Mouse (Mus musculus): ENCODE results near the gene Pgpep1. TPM values are rescaled to one million over a fixed set of nuclear protein-coding genes. Genes with fewer than 3 reads are reported as not detected.
A peak's percentile ranks its signal among the peaks of the same experiment; 100 is the strongest.

The Pgpep1 gene
- total and polyA plus RNA-seq, 2 experiments from 2014 or later = 29.1 to 36.3 TPM

DNA sequence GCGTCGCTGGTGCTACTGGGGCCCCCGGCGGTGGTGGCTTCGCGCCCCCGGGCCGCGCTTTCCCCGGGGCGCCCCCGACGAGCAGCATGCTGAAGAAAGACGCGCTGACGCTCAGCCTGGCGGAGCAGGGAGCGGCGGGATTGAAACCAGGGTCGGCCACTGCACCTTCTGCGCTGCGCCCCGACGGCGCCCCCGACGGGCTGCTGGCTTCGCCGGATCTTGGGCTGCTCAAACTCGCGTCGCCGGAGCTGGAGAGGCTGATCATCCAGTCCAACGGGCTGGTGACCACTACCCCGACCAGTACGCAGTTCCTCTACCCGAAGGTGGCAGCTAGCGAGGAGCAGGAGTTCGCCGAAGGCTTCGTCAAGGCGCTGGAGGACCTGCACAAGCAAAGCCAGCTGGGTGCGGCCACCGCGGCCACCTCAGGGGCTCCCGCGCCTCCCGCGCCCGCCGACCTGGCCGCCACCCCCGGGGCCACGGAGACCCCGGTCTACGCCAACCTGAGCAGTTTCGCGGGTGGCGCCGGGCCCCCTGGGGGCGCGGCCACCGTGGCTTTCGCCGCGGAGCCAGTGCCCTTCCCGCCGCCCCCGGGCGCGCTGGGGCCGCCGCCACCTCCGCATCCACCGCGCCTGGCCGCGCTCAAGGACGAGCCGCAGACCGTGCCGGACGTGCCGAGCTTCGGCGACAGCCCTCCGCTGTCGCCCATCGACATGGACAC, 39.1 kb upstream of the Pgpep1 start:
- no peaks in the 10 kb centered on the region for H3K36me3 ChIP-seq (replicated peaks; ENCODE audit: control insufficient read depth, insufficient read depth, low read length)
- WGBS = under 1% methylated on average over 79 of the region's 89 CpGs
- ATAC-seq (ENCODE audit: insufficient read depth, low read depth) (peak; percentile 9; the same call in 1 of the 2 replicates), DNase-seq (ENCODE audit: low spot score) (no peak)
- no peaks in the 10 kb centered on the region for H3K27me3 ChIP-seq (ENCODE audit: control insufficient read depth, insufficient read depth, low read length)
- TF ChIP-seq EP300 (IDR thresholded peaks at IDR 0.05; ENCODE audit: low read depth) = no peak; the same call in 1 of the 2 replicates
- 0 out of 2 replicates have a peak, but pooled peaks have one; percentile 6 for TF ChIP-seq CTCF (IDR thresholded peaks at IDR 0.05; ENCODE audit: low read depth)
- H3K9me3 ChIP-seq (replicated peaks; ENCODE audit: control insufficient read depth, low read length) = no peaks in the 10 kb centered on the region
- peak overlapping the region; percentile 70 for H3K4me2 ChIP-seq (ENCODE audit: low read depth, low read length)
- peak overlapping the region; percentile 93 for H3K4me3 ChIP-seq (ENCODE audit: low read depth, low read length)
- H3K4me1 ChIP-seq (ENCODE audit: control insufficient read depth, insufficient read depth) = peaks cover 43% of the 10 kb centered on the region
- H3K27ac ChIP-seq (ENCODE audit: low read depth) = peak overlapping the region; percentile 99
- peak overlapping the region; percentile 100 for H3K9ac ChIP-seq (replicated peaks; ENCODE audit: low read depth, low read length)

GRCm38 (mm10) chr8:70698310-70699109, 38.3 kb upstream of the Pgpep1 start, which contains the start of gene Jund:
TSS of gene Jund (plus strand) at chr8:70698949.
- peak; percentile 84 for ATAC-seq (ENCODE audit: insufficient read depth, low read depth)
- peak; percentile 97 for DNase-seq (ENCODE audit: low spot score)
- Histone ChIP-seq H3K4me2 (ENCODE audit: low read depth, low read length) (peak within 1 kb of the TSS; percentile 70), H3K9ac (replicated peaks; ENCODE audit: low read depth, low read length) (peak within 1 kb of the TSS; percentile 100), H3K4me3 (ENCODE audit: low read depth, low read length) (peak within 1 kb of the TSS; percentile 93), H3K27me3 (ENCODE audit: control insufficient read depth, insufficient read depth, low read length) (no peaks in the 10 kb centered on the region), H3K4me1 (ENCODE audit: control insufficient read depth, insufficient read depth) (peaks cover 43% of the 10 kb centered on the region), H3K9me3 (replicated peaks; ENCODE audit: control insufficient read depth, low read length) (no peaks in the 10 kb centered on the region), H3K36me3 (replicated peaks; ENCODE audit: control insufficient read depth, insufficient read depth, low read length) (no peaks in the 10 kb centered on the region), H3K27ac (ENCODE audit: low read depth) (peak within 1 kb of the TSS; percentile 99)
- WGBS = under 1% methylated on average over 64 of the region's 69 CpGs
- TF ChIP-seq CTCF (IDR thresholded peaks at IDR 0.05; ENCODE audit: low read depth) (0 out of 2 replicates have a peak, but pooled peaks have one; percentile 6), EP300 (IDR thresholded peaks at IDR 0.05; ENCODE audit: low read depth) (peak; percentile 92)

DNA sequence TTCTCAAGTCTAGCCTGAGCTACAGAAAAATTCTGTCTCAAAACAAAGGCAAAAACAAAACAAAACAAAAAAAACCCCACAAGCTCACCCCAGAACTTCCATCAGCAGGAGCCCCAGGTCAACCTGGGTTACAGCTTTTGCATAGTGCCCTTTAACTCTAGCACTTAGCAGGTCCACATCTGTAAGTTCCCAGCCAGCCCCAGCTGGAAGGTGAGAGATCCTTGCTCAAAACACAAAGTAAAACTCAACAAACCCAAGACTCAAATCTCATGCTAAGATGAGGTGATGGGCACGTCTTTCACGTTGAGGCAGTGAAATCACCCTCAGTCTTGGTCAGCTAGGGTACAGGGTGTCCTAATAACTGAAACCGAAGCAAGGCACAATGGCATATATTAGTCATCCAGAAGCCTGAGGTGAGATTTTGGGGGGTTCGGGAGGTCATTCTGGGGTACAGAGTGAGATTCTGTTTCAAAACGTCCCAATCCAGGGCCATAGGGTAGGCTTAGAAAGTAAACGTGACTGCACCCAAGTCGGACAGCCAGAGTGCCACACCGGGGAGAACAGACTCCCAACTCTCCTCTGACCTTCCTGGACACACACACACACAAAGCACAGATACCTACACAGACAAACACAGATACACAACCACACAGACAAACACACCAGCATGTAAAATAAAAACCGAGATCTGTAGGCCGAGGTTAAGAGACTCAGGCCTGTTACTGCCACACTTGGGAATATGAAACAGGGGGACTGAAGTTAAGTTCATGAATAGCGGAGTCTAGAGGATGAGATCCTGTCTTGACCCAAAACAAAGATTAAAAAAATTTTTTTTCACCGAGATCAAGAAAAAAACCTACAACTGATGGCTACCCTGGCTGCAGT, 37.4 kb upstream of the Pgpep1 start:
- ATAC-seq (ENCODE audit: insufficient read depth, low read depth) = no peak
- no peak for TF ChIP-seq CTCF (IDR thresholded peaks at IDR 0.05; ENCODE audit: low read depth)
- no peak for TF ChIP-seq EP300 (IDR thresholded peaks at IDR 0.05; ENCODE audit: low read depth)
- peak overlapping the region; percentile 70 for H3K4me2 ChIP-seq (ENCODE audit: low read depth, low read length)
- H3K27me3 ChIP-seq (ENCODE audit: control insufficient read depth, insufficient read depth, low read length) = no peaks in the 10 kb centered on the region
- DNase-seq (ENCODE audit: low spot score) = no peak
- peak overlapping the region; percentile 91 for H3K27ac ChIP-seq (ENCODE audit: low read depth)
- no peaks in the 10 kb centered on the region for H3K36me3 ChIP-seq (replicated peaks; ENCODE audit: control insufficient read depth, insufficient read depth, low read length)
- no peaks in the 10 kb centered on the region for H3K9me3 ChIP-seq (replicated peaks; ENCODE audit: control insufficient read depth, low read length)
- peak overlapping the region; percentile 62; the same call in 1 of the 2 replicates for H3K9ac ChIP-seq (replicated peaks; ENCODE audit: low read depth, low read length)
- peaks cover 41% of the 10 kb centered on the region for H3K4me1 ChIP-seq (ENCODE audit: control insufficient read depth, insufficient read depth)
- WGBS = 63% methylated on average over 12 of the region's 12 CpGs
- peak overlapping the region; percentile 93; the same call in 1 of the 2 replicates for H3K4me3 ChIP-seq (ENCODE audit: low read depth, low read length)

GRCm38 (mm10) chr8:70696946-70697345, 36.8 kb upstream of the Pgpep1 start:
- DNase-seq (ENCODE audit: low spot score) (no peak), ATAC-seq (ENCODE audit: insufficient read depth, low read depth) (no peak)
- H3K36me3 ChIP-seq (replicated peaks; ENCODE audit: control insufficient read depth, insufficient read depth, low read length) = no peaks in the 10 kb centered on the region
- no peak for TF ChIP-seq CTCF (IDR thresholded peaks at IDR 0.05; ENCODE audit: low read depth)
- H3K9ac ChIP-seq (replicated peaks; ENCODE audit: low read depth, low read length) = peak overlapping the region; percentile 43
- peak overlapping the region; percentile 91 for H3K27ac ChIP-seq (ENCODE audit: low read depth)
- H3K9me3 ChIP-seq (replicated peaks; ENCODE audit: control insufficient read depth, low read length) = no peaks in the 10 kb centered on the region
- 40% methylated on average over 4 of the region's 4 CpGs for WGBS
- peak overlapping the region; percentile 53 for H3K4me2 ChIP-seq (ENCODE audit: low read depth, low read length)
- peak overlapping the region; percentile 18; the same call in 1 of the 2 replicates for H3K4me3 ChIP-seq (ENCODE audit: low read depth, low read length)
- H3K27me3 ChIP-seq (ENCODE audit: control insufficient read depth, insufficient read depth, low read length) = no peaks in the 10 kb centered on the region
- peaks cover 40% of the 10 kb centered on the region for H3K4me1 ChIP-seq (ENCODE audit: control insufficient read depth, insufficient read depth)
